Mouse (Mus musculus) regulatory T cell (primary cell): ENCODE data around the gene Btbd18.

Source experiments
- in situ Hi-C: fragments of 300-600 bp; cut with MboI, MseI; formaldehyde crosslinking; loops from one replicate; pipeline ENCODE4 v1.15.1; 2025; ENCODE audit warnings: high pct_unique_total_duplicates

The Btbd18 gene

DNA sequence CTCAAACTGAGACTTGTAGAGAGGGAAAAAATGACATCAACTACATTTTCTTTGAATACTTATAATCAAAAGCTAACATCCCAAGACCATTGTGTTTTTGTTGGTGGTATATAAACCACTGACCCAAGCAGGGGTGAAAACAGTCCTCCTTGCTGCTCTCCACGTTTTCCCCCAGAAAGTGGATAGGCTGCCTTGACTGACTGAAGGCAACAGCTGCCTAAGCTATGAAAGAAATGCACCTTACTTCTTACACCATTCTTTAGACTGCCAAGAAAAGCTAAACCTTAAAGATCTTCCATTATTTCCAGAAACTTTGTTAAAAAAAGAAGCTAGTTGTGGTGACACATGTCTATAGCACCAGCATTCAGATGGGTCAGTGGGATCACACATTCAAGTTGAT, 12.7 kb upstream of the Btbd18 start:
- in situ Hi-C loops = no loop called here

DNA sequence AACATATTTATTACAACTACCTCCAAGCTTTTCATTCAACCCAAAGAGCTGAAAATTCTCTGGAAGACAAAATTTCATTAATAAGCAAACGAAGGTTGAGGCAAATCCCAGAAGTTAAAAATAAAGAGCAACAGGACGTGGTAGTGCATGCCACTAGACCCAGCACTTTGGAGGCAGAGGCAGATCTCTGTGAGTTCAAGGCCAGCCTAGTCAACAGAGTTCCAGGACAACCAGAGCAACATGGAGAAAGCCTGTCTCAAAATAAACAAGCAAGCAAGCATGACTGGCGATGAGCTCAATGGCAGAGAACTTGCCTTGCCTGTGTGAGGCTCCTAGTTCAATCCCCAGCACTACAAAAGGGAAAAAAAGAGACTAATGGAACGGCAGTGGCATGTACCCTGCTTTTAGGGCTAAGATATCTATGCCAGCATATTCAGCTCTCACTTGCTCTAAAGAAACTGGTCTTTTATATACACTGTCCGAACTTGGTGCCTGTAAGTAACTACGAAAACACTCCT, 11.8 kb upstream of the Btbd18 start:
- in situ Hi-C loops = no loop called here

DNA sequence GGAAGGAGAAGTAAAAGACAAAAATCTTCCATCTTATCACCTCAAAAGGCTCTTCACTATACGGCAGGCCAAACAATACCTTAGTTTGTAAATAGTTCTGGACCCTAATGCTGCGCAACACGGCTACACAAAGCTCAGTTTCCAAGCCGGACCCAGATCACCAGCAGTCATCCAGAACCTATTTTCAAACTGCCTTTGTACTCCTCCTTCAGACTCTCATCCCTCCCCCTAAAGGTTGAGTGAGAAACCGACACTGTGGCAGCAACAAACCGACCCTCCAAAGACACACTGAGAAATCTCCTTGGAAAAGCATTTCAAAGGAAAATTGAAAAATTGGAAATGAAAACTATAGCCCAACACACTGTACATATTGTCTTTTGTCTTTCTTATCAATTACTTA, 10.5 kb upstream of the Btbd18 start:
- in situ Hi-C loops = no loop called here

DNA sequence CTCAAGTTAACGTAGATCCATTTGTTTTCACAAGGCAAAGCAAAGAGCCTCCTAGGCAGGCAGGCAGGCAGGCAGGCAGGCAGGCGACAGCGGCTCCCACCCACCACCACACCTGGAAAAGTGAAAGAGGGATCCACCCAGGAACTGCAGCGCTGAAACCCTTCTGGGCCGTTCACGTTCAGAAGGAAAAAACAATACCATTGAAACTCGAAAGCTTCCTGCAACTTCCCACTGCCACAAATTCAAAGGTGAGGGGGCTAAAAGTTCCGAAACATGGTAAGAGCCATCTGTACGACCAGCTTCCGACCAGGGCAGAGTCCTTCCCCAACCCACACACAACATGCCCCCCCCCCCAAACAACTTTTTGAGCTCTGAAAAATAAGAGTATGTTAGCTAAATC, 9.2 kb upstream of the Btbd18 start:
- in situ Hi-C loops = loop anchor here (25.0 kb wide), 1 partner anchor 1012 kb away; the partner anchor contains the start of gene Zc3h15

DNA sequence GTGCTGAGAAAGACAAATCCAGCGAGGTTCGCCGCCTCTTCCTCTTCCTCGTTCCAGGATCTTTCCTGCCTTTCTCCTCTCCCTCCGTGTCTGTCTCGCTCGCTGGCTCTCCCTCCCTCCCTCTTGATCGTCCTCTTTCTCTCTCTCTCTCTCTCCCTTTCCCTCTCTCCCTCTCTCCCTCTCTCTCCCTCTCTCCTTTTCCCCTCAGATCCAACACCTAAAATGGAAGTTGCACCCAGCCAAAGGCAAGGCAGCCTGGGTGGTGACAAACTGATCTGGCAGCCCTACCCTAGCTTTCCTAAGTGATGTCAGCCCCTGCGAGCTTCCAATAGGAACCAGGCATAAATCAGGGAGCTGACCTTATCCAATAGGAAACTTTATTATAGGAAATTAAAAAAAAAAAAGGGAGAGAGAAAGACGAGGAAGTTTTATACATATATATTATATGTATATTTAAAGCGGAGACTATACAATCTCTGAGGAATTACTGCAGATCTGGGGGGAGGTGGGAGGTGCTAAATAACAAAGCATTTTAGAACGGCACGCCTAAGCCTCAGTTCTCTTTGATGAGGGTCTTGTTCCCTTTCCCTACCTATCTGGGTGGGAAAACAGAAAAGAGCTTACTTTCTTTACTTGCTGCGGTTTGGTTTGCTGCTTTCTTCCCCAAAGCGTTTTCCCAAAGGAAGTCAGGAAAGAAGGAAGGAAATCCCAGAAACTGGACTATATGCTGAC, 8.2 kb upstream of the Btbd18 start, which contains the start of gene Ctnnd1:
Ctnnd1 (minus strand) TSS at position 302 of the 732 bp plus-strand sequence.
- in situ Hi-C loops = loop anchor here (25.0 kb wide), 1 partner anchor 1013 kb away; the partner anchor contains the start of gene Zc3h15

DNA sequence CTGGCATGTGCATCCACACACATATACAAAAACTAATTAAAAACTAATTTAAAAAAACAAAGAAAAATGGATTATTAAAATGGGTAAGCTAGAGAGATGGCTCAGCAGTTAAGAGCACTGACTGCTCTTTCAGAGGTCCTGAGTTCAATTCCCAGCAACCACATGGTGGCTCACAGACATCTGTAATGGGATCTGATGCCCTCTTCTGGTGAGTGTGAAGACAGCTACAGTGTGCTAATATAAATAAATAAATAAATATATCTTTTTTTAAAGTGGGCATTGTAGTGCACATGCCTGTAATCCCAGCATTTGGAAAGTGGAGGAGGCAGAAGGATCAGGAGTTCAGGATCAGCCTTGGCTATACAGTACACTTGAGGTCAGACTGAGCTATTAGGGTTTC, 5.5 kb upstream of the Btbd18 start:
- in situ Hi-C loops = loop anchor here (25.0 kb wide), 1 partner anchor 1016 kb away; the partner anchor contains the start of gene Zc3h15

DNA sequence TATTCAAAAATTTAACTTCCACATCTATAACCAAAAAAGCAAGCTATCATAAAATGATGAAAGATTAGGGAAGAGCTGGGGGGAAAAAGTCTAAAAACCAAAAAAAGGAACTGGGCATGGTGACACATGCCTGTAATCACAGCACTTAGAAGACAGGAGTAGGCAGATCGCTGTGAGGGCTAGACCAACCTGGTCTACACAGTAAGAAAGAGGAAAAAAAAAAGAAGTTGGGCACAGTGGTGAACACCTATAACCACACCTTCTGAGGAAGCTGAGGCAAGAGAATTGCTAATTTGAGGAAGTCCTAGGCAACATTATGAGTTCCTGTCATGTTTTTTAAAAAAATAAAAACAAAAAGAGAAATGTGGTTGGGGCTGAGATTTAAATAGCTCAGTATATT, 3.0 kb upstream of the Btbd18 start:
- in situ Hi-C loops = loop anchor here (25.0 kb wide), 1 partner anchor 1019 kb away; the partner anchor contains the start of gene Zc3h15

DNA sequence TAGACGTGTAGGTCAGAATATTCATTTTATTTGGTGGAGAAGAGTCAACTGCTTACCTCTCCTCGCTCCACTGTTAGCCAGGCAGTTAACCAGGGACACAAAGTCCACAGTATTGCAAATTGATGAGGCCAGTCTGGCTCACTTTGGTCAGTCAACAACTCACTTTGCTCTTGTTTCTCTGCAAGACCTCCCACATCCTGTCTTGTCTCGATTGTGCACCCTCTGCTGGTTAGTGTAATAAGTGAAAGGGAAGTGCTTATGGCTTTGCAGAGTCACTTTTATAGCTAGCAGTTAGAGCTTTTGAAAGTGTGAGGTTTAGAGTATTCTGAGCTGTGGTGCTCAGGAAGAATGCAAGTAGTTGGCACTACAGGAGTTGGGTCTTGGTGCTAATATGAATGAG, 1.4 kb downstream of the Btbd18 start:
- in situ Hi-C loops = loop anchor here (5.0 to 25.0 kb wide), 2 partner anchors 203 to 1023 kb away; partner anchors contain the start of gene Zc3h15

DNA sequence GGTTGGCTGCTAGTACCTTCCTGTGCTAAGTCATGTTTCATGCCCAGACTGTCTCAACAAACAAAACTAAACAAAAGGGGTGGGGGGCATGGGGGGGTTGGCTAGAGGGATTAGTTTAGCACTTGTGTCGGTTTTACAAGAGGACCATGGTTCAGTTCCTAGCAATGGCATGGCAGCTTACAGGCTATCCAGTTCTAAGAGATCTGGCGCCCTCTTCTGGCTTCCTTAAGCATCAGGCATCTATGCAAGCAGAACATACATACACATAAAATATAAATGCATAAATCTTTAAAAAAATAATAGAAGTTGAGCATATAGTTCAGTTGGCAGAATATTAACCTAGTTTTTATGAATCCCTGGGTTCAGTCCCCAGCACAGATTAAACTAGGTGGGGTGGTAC, 4.0 kb downstream of the Btbd18 start:
- in situ Hi-C loops = loop anchor here (5.0 to 25.0 kb wide), 2 partner anchors 206 to 1026 kb away; partner anchors contain the start of gene Zc3h15

DNA sequence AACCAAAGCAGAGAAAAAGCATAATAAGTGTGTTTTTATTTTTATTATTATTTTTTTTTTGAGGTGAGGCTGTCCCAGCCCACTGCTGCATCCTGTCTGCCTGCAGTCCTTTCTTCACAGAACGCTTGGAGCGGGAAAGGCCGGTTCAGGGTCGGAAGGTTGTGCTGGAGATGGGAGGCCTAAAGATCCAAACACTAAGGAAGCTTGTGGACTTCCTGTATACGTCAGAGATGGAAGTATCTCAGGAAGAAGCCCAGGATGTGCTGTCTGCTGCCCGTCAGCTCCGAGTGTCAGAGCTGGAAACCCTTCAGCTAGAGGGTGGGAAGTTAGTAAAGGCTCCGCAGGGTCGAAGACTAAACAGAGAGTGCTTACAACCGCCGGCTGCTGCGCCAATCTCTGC, 7.2 kb downstream of the Btbd18 start:
- in situ Hi-C loops = loop anchor here (5.0 to 25.0 kb wide), 2 partner anchors 49 to 1029 kb away; partner anchors contain the start of gene Zc3h15

DNA sequence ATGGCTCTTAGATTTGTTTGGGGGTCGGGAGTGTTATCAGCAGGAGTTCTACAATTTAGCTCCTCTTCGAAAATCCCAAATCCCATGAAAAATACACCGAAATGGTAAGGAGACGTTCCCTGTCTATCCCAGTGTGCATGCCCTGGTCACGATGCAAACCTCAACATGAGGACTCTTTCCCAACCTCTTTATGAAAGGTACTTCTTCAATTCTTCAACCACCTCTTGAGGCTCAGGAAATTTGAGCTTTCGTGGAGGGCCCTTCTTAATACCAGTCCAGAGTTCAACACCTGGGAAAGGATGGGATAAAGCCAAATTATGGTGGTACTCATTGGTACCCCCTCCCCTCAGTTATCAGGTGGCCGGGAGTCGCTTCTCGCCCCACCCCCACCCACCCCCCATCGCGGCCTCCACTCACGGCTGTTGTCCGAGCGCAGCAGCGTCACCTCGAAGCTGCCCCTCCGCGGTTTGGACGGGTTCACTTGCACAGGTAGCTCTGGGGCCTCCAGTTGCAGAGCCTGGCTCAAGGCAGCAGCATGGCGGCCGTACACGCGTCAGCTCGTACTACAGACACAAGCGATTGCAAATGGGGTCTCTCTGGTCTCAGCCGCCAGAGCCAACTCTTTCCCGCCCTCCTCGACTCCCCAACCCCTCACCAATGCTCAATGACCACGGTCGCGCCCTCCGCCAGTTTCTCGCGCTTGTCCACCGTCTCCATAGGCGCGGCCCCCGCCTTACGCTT, 11.1 kb downstream of the Btbd18 start:
- in situ Hi-C loops = loop anchor here (5.0 to 25.0 kb wide), 3 partner anchors 53 to 1033 kb away; partner anchors contain the start of gene Zc3h15

DNA sequence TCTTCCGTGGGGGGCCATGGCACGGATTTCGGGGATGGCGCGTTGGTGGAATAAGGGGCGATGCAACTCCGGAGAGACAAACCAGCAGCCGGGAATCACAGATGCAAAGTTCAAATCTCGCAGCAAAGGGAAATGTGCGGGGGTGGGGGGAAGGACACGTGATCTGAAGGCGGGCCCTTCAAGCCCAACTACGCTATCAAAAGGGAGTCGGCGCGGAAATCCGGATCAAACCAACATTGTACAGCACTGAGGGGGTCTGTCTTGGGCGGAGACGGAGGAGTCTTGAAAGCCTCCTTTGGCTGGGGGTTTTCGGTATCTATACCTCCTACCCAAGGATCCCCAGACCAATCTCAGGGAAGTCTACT, 11.7 kb downstream of the Btbd18 start, which contains the start of gene Selenoh:
Selenoh (minus strand) TSS at position 202 of the 365 bp plus-strand sequence.
- in situ Hi-C loops = loop anchor here (5.0 to 25.0 kb wide), 2 partner anchors 338 to 1033 kb away; partner anchors contain the start of gene Zc3h15

DNA sequence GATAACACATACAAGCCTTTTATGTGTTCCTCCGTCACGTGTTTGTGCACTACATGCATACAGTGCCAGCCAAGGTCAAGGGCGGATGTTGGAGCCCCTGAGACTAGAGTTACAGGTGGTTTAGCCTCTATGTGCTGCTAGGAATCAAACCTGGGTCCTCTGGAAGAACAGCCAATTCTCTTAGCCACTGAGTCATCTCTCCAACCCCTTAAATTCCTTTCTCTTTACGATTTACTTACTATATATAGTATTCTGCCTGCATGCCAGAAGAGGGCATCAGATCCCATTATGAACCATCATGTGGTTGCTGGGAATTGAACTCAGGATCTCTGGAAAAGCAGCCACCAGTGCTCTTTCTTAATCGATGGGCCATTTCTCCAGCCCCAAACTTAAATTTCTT, 12.7 kb downstream of the Btbd18 start:
- in situ Hi-C loops = loop anchor here (5.0 to 25.0 kb wide), 2 partner anchors 339 to 1034 kb away; partner anchors contain the start of gene Zc3h15

DNA sequence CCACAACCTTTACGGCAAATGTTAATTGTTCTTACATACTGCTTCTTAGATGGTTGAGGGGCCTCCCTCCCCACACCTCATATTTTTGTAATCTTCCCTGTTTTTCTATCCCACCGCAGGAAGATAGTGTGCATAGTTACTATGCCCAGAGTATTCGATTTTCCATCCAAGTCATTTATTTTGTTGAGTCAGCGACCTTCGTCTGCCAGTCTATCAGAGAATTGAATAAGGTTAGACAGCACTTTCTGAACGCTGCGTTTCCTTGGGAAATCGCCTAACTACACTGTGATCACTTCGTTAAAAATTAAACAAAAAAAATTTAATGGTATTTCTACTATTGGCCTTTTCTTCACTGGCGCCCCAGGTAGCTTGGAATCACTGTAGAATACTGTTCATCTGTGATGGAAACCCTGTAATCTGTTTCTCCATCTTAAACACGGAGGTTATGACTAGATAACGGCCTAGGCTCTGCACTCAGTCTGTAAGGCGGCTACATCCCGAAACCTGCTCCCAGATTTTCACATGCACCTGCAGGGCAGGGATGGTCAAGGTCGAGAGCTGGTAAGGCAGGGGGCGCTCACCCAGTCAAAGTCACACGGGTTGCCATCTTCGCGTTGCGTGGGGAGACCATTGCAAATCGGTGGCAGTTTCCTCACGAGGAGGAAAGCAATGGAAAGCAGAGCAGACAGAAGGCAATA, 18.5 kb downstream of the Btbd18 start:
- in situ Hi-C loops = loop anchor here (5.0 to 25.0 kb wide), 2 partner anchors 35 to 890 kb away; no protein-coding TSS in a partner anchor

DNA sequence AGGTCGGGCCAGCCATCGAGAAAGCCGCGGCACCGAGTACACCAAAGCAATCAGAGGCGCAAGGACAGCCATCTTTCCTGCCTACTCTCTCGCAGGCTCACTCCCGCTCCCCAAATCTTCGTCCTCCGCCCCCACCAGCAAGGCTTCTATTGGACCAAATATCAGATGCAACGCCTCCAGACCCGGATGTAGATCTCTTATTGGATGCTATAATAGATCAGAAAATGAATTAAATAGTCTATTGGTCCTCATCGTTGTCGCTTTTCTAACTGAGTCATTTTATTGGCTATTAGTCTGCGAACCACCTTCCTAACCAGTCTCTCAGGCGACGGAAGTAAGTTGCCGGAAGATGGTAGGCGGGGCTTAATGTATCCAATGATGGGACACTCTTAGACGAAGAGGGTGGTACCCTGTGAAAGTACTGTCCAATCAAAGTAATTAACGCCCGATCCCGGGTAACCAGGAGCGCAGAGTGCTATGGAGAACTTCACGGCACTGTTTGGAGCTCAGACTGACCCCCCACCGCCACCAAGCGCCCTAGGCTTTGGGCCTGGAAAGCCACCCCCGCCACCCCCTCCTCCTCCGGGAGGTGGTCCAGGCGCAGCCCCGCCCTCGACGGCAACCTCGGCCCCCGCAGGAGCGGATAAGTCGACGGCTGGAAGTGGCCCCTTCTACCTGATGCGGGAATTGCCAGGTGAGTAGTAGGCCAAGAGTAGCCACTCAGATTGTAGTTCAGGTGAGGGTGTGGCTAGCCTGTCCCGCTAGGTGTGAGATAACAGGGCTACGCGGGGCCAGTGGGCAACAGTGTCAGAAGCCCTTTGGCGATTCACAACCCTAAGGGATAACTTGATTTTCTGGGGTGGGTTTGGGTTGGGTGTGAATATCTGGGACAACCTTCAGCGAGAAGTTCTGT, 19.3 kb downstream of the Btbd18 start, which contains the start of the genes Gm28635 and Med19:
Gm28635 (minus strand) TSS at position 74 of the 913 bp plus-strand sequence.
Med19 (plus strand) TSS at position 435 of the 913 bp plus-strand sequence.
- in situ Hi-C loops = loop anchor here (5.0 to 25.0 kb wide), 2 partner anchors 34 to 891 kb away; no protein-coding TSS in a partner anchor

DNA sequence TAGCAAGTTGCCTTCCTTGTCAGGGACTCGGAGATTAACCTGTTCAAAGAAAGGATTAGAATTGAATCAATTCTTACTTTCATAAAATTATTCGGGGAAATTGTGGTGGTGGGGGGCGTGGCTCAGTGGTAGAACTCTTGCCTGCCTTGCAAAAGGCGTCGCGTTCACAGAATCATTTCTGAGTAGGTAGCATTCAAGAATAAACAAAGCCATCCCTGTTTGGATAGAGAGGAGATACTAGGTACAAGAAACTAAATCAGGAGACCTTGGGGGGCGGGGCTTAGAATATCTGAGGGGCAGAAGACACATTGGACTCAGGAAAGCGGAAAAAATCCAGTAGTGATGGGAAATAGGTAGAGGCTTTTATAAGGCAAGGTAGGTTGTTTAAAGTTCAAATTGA, 20.1 kb downstream of the Btbd18 start, which contains the start of gene Tmx2:
Tmx2 (minus strand) TSS at position 125 of the 400 bp plus-strand sequence.
- in situ Hi-C loops = loop anchor here (5.0 to 25.0 kb wide), 2 partner anchors 33 to 892 kb away; no protein-coding TSS in a partner anchor

DNA sequence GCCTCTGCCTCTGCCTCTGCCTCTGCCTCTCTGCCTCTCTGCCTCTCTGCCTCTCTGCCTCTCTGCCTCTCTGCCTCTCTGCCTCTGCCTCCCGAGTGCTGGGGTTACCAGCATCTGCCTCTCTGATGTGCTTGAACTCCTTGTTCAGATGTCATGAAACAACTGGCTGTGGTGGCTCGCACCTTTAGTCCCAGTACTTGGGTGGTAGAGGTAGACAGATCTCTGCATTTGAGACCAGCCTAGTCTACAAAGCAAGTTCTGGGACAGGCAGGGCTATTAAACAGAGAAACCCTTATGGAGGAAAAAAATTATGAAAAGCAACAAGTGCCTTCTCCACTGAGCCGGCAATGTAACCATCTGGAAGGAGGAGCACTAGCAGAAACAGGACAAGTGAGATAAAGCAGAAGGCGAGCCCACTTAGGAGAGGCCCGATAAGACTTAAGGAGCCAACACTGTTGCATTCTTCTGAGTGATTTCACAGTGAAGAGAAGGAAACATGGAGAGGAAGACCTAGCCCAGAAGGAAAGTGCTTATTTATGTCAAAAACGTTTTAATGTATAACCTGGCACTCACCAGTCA, 23.8 kb downstream of the Btbd18 start:
- in situ Hi-C loops = loop anchor here (25.0 kb wide), 1 partner anchor 895 kb away; no protein-coding TSS in a partner anchor

DNA sequence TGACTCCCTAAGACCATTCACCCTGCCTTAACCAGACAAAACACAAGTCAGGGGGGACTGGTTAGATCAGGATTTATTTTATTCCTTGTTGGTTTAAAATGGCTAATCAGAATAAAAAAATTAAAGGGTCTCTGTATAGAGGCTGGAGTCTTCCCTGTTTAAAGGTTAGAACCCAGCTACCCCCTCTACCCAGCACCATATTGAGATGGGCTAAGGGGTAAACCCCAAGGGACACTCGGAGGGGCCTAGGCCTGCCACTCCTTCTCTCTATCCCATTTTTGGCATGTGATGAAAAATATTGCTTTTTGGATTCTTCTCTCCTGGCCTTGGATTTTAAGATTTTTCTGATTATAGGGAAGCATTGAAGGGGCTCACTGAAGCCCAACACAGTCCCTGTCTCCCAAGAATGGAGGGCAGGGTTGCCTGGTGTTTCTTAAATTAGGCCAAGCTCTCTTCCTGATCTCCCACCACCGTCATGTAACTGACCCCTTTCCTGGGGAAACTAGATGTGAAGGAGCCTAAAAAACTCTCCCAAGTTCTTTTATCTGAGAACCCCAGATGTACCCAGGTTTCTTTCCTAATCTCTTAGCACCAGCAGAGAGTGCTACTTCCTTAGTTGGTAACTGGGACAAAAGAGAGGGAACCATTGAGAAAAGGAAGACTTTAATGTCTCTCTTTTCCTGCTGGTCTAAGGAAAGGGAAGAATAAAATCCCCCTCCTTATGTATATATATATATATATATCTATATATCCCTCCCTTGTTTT, 29.4 kb downstream of the Btbd18 start:
- in situ Hi-C loops = loop anchor here (25.0 kb wide), 1 partner anchor 901 kb away; no protein-coding TSS in a partner anchor
